Mouse (Mus musculus): ENCODE data around the gene Platr17.

- no peak for TF ChIP-seq USF1 (IDR thresholded peaks at IDR 0.05; ENCODE audit: low read depth, low read length)
- no peak; the same call in none of the 2 replicates for TF ChIP-seq POLR2A (IDR thresholded peaks at IDR 0.05; ENCODE audit: low read depth, low read length)
These were observed 48.4 kb downstream of the Platr17 start for GRCm38 (mm10) chr17:33953310-33953709.

Measured in CH12.LX (cell line).